Mouse (Mus musculus): Measurements from ENCODE around the gene Gm10031. TPM values are rescaled to one million over a fixed set of nuclear protein-coding genes. Genes with fewer than 3 reads are reported as not detected.
"Not testable (repeated sequence)": the region's sequence is repeated elsewhere in the genome, so short reads cannot be mapped to it uniquely, and the experiment has no call there.

The Gm10031 gene
- polyA plus RNA-seq, 2 experiments = 0.32 to 6.0 TPM

DNA sequence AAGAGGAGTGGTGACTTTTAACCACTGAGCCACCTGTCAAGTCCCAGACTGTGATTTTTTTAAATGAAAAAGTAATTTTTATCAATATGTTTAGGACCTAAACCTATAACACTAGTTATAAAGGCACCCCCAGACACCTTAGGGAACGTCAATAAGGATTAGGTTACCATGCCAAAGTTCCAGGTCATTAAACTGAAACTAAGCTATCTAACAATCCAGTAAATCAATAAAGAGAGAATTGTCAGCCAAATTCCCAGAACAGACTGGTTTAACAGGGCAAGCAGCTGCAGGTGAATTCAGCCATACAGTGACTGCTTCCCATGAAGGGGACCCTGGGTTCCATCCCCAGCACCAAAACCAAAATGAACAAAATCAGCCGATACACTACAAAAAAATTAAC, 17.9 kb upstream of the Gm10031 start:
- Histone ChIP-seq H3K9me3 (ENCODE audit: control insufficient read depth, low read length) (no peaks in the 10 kb centered on the region), H3K27me3 (ENCODE audit: control insufficient read depth, insufficient read depth, low read length) (no peaks in the 10 kb centered on the region), H3K4me3 (replicated peaks; ENCODE audit: low read length) (no peak overlapping the region), H3K36me3 (ENCODE audit: control insufficient read depth, insufficient read depth, low read length) (no peaks in the 10 kb centered on the region), H3K4me2 (replicated peaks; ENCODE audit: low read depth, low read length, severe bottlenecking) (no peak overlapping the region), H3K4me1 (ENCODE audit: control insufficient read depth, insufficient read depth, low read length) (no peaks in the 10 kb centered on the region), H3K9ac (ENCODE audit: low read depth, low read length, severe bottlenecking) (no peak overlapping the region), H3K27ac (replicated peaks; ENCODE audit: low read depth, low read length) (no peak overlapping the region)
- no peak for TF ChIP-seq POLR2A (IDR thresholded peaks at IDR 0.05; ENCODE audit: borderline replicate concordance, extremely low read depth, insufficient read depth, insufficient read length)
- WGBS = 79% methylated on average over 2 of the region's 2 CpGs
- ATAC-seq (ENCODE audit: low FRiP score, low read depth) (no peak), DNase-seq (ENCODE audit: low spot score) (no peak)

DNA sequence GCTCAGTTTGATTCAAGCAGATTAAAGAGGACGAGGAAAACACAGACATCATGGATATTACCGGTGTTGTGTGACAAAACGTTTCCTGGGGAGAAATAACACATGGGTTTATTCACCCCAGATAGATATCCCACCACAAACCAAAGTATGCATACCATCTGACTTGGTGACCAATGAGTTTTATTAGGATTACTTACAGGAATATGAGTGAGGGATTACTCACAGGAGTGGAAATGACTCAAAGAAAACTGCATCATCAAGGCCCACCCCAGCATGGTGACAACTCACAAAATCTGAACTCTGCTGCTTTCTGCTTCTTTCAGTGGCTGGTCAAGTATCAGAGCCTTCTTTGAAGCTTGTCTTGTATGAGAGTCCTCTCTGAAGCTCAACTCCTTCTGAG, 16.1 kb upstream of the Gm10031 start:
- no peak for ATAC-seq (ENCODE audit: low FRiP score, low read depth)

GRCm38 (mm10) chr1:156520136-156520780, 3.6 kb upstream of the Gm10031 start:
- no peak for TF ChIP-seq POLR2A (IDR thresholded peaks at IDR 0.05; ENCODE audit: borderline replicate concordance, extremely low read depth, insufficient read depth, insufficient read length)
- no peak for ATAC-seq (ENCODE audit: low FRiP score, low read depth)
- WGBS = 92% methylated on average over 3 of the region's 3 CpGs

More for the DNA sequence above, 16.1 kb upstream of the Gm10031 start:
- H3K4me2 ChIP-seq (replicated peaks; ENCODE audit: low read depth, low read length, severe bottlenecking) = no peak overlapping the region
- no peaks in the 10 kb centered on the region for H3K9me3 ChIP-seq (ENCODE audit: control insufficient read depth, low read length)
- H3K9ac ChIP-seq (ENCODE audit: low read depth, low read length, severe bottlenecking) = no peak overlapping the region
- H3K4me3 ChIP-seq (replicated peaks; ENCODE audit: low read length) = no peak overlapping the region
- no peak for DNase-seq (ENCODE audit: low spot score)
- WGBS = 79% methylated on average over 3 of the region's 3 CpGs
- no peaks in the 10 kb centered on the region for H3K36me3 ChIP-seq (ENCODE audit: control insufficient read depth, insufficient read depth, low read length)
- H3K27me3 ChIP-seq (ENCODE audit: control insufficient read depth, insufficient read depth, low read length) = no peaks in the 10 kb centered on the region
- H3K27ac ChIP-seq (replicated peaks; ENCODE audit: low read depth, low read length) = no peak overlapping the region
- TF ChIP-seq POLR2A (IDR thresholded peaks at IDR 0.05; ENCODE audit: borderline replicate concordance, extremely low read depth, insufficient read depth, insufficient read length) = no peak
- H3K4me1 ChIP-seq (ENCODE audit: control insufficient read depth, insufficient read depth, low read length) = no peaks in the 10 kb centered on the region

DNA sequence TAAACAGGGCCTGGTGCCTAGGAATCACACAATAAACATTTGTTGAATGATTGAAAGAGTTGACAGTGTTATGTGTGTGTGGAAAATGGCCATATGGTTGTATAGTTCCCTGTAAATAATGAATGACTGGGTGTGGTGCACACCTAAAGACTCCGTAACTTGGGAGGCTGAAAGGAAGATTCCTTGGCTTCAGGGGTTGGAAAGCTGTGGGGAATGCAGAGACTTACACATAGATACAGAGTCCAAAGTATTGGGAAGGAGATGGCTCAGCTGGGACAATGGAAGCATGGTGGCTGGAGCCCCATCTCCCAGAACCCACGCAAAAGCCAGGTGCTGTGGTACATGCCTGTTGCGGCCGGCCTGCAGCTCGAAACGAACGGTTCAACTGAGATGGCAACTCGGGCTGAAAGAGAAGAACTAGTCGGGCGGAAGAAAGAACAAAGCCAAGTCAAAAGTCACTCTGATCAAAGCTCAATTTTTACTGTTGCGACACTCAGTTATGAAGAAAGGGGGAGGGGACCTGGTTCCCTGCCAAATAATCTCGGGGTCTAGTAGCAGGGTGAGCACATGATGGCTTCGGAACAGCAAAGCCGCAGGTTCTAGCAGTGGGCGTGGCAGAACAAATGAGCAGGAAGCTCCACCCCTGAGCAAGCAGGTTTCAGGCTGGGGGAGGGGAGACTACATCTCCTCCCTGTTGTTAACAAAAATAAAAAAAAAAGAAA, 1.9 kb upstream of the Gm10031 start:
- no peak overlapping the region for H3K4me3 ChIP-seq (replicated peaks; ENCODE audit: low read length)
- DNase-seq (ENCODE audit: low spot score) (peak; percentile 15), ATAC-seq (ENCODE audit: low FRiP score, low read depth) (no peak)
- no peak for TF ChIP-seq POLR2A (IDR thresholded peaks at IDR 0.05; ENCODE audit: borderline replicate concordance, extremely low read depth, insufficient read depth, insufficient read length)
- H3K9ac ChIP-seq (ENCODE audit: low read depth, low read length, severe bottlenecking) = no peak overlapping the region
- no peaks in the 10 kb centered on the region for H3K36me3 ChIP-seq (ENCODE audit: control insufficient read depth, insufficient read depth, low read length)
- WGBS = 63% methylated on average over 15 of the region's 15 CpGs
- H3K4me1 ChIP-seq (ENCODE audit: control insufficient read depth, insufficient read depth, low read length) = no peaks in the 10 kb centered on the region
- no peaks in the 10 kb centered on the region for H3K9me3 ChIP-seq (ENCODE audit: control insufficient read depth, low read length)
- no peak overlapping the region for H3K27ac ChIP-seq (replicated peaks; ENCODE audit: low read depth, low read length)
- H3K27me3 ChIP-seq (ENCODE audit: control insufficient read depth, insufficient read depth, low read length) = no peaks in the 10 kb centered on the region
- H3K4me2 ChIP-seq (replicated peaks; ENCODE audit: low read depth, low read length, severe bottlenecking) = no peak overlapping the region

More at GRCm38 (mm10) chr1:156520136-156520780, 3.6 kb upstream of the Gm10031 start:
- Histone ChIP-seq H3K4me2 (replicated peaks; ENCODE audit: low read depth, low read length, severe bottlenecking) (no peak overlapping the region), H3K27me3 (ENCODE audit: control insufficient read depth, insufficient read depth, low read length) (no peaks in the 10 kb centered on the region), H3K27ac (replicated peaks; ENCODE audit: low read depth, low read length) (no peak overlapping the region), H3K9ac (ENCODE audit: low read depth, low read length, severe bottlenecking) (no peak overlapping the region), H3K36me3 (ENCODE audit: control insufficient read depth, insufficient read depth, low read length) (no peaks in the 10 kb centered on the region), H3K4me3 (replicated peaks; ENCODE audit: low read length) (no peak overlapping the region), H3K9me3 (ENCODE audit: control insufficient read depth, low read length) (no peaks in the 10 kb centered on the region), H3K4me1 (ENCODE audit: control insufficient read depth, insufficient read depth, low read length) (no peaks in the 10 kb centered on the region)
- DNase-seq (ENCODE audit: low spot score) = no peak

- H3K4me2 ChIP-seq (replicated peaks; ENCODE audit: low read depth, low read length, severe bottlenecking); H3K27me3 ChIP-seq (ENCODE audit: control insufficient read depth, insufficient read depth, low read length); DNase-seq (ENCODE audit: low spot score); H3K9me3 ChIP-seq (ENCODE audit: control insufficient read depth, low read length); H3K9ac ChIP-seq (ENCODE audit: low read depth, low read length, severe bottlenecking); H3K36me3 ChIP-seq (ENCODE audit: control insufficient read depth, insufficient read depth, low read length); ATAC-seq (ENCODE audit: low FRiP score, low read depth); H3K4me1 ChIP-seq (ENCODE audit: control insufficient read depth, insufficient read depth, low read length); H3K27ac ChIP-seq (replicated peaks; ENCODE audit: low read depth, low read length); H3K4me3 ChIP-seq (replicated peaks; ENCODE audit: low read length): not testable (repeated sequence)
- 86% methylated on average over 16 of the region's 16 CpGs for WGBS
These were observed 8.8 kb downstream of the Gm10031 start for GRCm38 (mm10) chr1:156532476-156533175.

Measured in limb, embryonic 14.5 days (tissue).